Mouse (Mus musculus) heart, postnatal 10 days (tissue): ENCODE results near the gene Rbm20. TPM values are rescaled to one million over a fixed set of nuclear protein-coding genes. Genes with fewer than 3 reads are reported as not detected.
"Not testable (repeated sequence)": the region's sequence is repeated elsewhere in the genome, so short reads cannot be mapped to it uniquely, and the experiment has no call there.

Experiments used
- DNase-seq, 2 experiments: peaks; one replicate each; pipeline ENCODE4 v3.0.0; 2021
- intact Hi-C: fragments of 180-260 bp; cut with DNase I; formaldehyde crosslinking; loops from one replicate; pipeline ENCODE4 v1.15.1; 2025
- total RNA-seq, 2 experiments: library from RNA; stranded (reverse); gene quantifications; 2 replicates each; pipeline ENCODE4 v1.2.3; 2021

The Rbm20 gene
- 100 to 1,000 TPM; 257 to 294 TPM for total RNA-seq

- DNase-seq: peak; percentile 85 to 89
- intact Hi-C loops: loop anchor here (5.0 kb wide), 1 partner anchor 35 kb away; no protein-coding TSS in a partner anchor
Observed at GRCm38 (mm10) chr19:53676718-53677634, at the start of gene Rbm20. Gene Rbm20 (plus strand): TSS chr19:53677306.

GRCm38 (mm10) chr19:53638041-53638440 is 39.1 kb upstream of the Rbm20 start:
- intact Hi-C loops: loop anchor here (2.0 kb wide), 1 partner anchor 243 kb away; no protein-coding TSS in a partner anchor
- DNase-seq: no peak

- DNase-seq: peak in 1 of 2 experiments; percentile 43
- intact Hi-C loops: loop anchor here (2.0 kb wide), 1 partner anchor 244 kb away; no protein-coding TSS in a partner anchor
Observed at GRCm38 (mm10) chr19:53638727-53639126, 38.4 kb upstream of the Rbm20 start.

GRCm38 (mm10) chr19:53644020-53644595 is 33.0 kb upstream of the Rbm20 start:
- DNase-seq: no peak
- intact Hi-C loops: loop anchor here (10.0 kb wide), 1 partner anchor 1421 kb away; no protein-coding TSS in a partner anchor

GRCm38 (mm10) chr19:53647301-53647700 is 29.8 kb upstream of the Rbm20 start:
- DNase-seq: no peak
- intact Hi-C loops: loop anchor here (5.0 to 10.0 kb wide), 3 partner anchors 60 to 1418 kb away; no protein-coding TSS in a partner anchor

- intact Hi-C loops: loop anchor here (1.0 to 10.0 kb wide), 5 partner anchors 59 to 1417 kb away; no protein-coding TSS in a partner anchor
- DNase-seq: no peak
Observed at GRCm38 (mm10) chr19:53648056-53648455, 29.1 kb upstream of the Rbm20 start.

GRCm38 (mm10) chr19:53648802-53649236 is 28.3 kb upstream of the Rbm20 start:
- intact Hi-C loops: loop anchor here (1.0 to 10.0 kb wide), 5 partner anchors 58 to 1416 kb away; no protein-coding TSS in a partner anchor
- DNase-seq: peak; percentile 85 to 90

- DNase-seq: peak; percentile 56 to 59
- intact Hi-C loops: loop anchor here (2.0 to 10.0 kb wide), 4 partner anchors 58 to 1415 kb away; no protein-coding TSS in a partner anchor
Observed at GRCm38 (mm10) chr19:53649361-53649760, 27.7 kb upstream of the Rbm20 start.

- DNase-seq: no peak
Observed at GRCm38 (mm10) chr19:53649802-53650201, 27.3 kb upstream of the Rbm20 start.

GRCm38 (mm10) chr19:53650921-53651320 is 26.2 kb upstream of the Rbm20 start:
- no peak for DNase-seq
- intact Hi-C loops: no loop called here

More at GRCm38 (mm10) chr19:53649802-53650201, 27.3 kb upstream of the Rbm20 start:
- intact Hi-C loops: loop anchor here (2.0 to 10.0 kb wide), 4 partner anchors 57 to 1415 kb away; no protein-coding TSS in a partner anchor

GRCm38 (mm10) chr19:53652267-53652666 is 24.8 kb upstream of the Rbm20 start:
- intact Hi-C loops: no loop called here
- no peak for DNase-seq

GRCm38 (mm10) chr19:53653624-53654467 is 23.3 kb upstream of the Rbm20 start:
- peak; percentile 69 to 74 for DNase-seq
- intact Hi-C loops: no loop called here

- DNase-seq, intact Hi-C loops: not testable (repeated sequence)
Observed at GRCm38 (mm10) chr19:53656443-53656842, 20.7 kb upstream of the Rbm20 start.

- no peak for DNase-seq
- intact Hi-C loops: no loop called here
Observed at GRCm38 (mm10) chr19:53657437-53657836, 19.7 kb upstream of the Rbm20 start.

- intact Hi-C loops: no loop called here
- DNase-seq: peak; percentile 37 to 67
Observed at GRCm38 (mm10) chr19:53660722-53661420, 16.2 kb upstream of the Rbm20 start.

GRCm38 (mm10) chr19:53661938-53662722 is 15.0 kb upstream of the Rbm20 start:
- DNase-seq: no peak
- intact Hi-C loops: no loop called here

- intact Hi-C loops: no loop called here
- no peak for DNase-seq
Observed at GRCm38 (mm10) chr19:53664831-53665230, 12.3 kb upstream of the Rbm20 start.

- intact Hi-C loops: no loop called here
- DNase-seq: no peak
Observed at GRCm38 (mm10) chr19:53665391-53665790, 11.7 kb upstream of the Rbm20 start.

- DNase-seq: no peak
- intact Hi-C loops: no loop called here
Observed at GRCm38 (mm10) chr19:53666708-53667107, 10.4 kb upstream of the Rbm20 start.
